Mouse (Mus musculus) embryo, embryonic 11 days (tissue): ENCODE results near the gene Gjb6.
A peak's percentile ranks its signal among the peaks of the same experiment; 100 is the strongest.

Source experiments
- DNase-seq: peaks from one replicate; pipeline ENCODE4 v3.0.0-alpha.2; 2015

The Gjb6 gene

GRCm38 (mm10) chr14:57133161-57133661 is at the start of gene Gjb6:
TSS of gene Gjb6 (minus strand) at chr14:57133611.
- no peak for DNase-seq

DNA sequence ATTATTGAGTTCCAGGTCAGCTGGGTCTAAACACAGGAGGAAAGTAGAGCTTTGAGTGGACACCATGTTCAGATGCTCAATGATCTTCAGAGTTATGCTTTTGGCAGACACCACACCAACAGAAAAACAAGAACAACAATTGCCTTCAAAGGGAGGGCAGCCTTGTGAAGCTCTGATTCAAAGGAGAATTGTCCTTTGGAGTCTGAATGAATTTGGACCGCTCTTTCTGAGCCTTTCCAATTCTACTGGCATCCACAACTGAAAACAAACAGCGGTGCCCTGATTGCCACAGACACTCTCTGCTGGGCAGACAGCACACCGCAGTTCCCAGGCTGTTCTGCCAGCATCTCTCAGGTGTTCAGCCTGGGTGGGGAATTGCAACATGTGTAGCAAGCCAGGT is 32.1 kb upstream of the Gjb6 start:
- no peak for DNase-seq

DNA sequence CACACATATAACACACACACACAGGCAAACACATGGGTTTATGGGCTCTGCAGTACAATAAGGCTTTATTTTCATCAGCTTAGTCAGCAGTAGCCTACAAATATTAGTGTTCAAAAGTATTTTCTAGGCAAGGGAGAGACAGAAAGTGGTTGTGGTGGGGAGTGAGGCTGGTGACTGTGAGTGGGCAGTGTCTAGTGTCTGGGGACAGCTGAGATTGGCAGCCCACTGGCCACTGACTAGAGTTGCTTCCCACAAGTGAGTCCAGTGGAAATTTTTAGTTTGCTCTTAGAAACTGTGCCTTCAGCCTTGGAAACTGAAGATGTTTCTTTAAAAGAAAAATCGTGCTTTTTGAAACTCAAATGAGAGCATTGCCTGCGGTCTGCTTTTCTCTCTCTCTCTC is 28.4 kb upstream of the Gjb6 start:
- no peak for DNase-seq

DNA sequence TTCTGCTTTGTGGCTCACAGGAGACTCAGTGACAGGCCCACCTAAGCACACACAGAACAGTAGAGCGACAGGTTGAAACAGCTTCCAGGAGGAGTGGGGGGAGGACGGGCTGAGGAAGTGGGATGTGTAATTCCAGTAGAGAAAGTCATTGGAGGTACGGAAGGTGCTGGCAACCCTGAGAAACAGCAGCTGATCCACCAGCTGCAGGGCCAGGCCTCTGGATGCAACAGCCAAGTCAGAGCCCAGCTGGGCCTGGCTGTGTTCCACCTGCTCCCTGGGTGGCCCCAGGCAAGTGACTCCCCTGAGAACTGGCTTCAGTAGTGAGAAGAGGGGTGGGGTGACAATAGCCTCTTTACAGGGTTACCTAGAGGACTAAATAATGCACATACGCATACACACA is 27.8 kb upstream of the Gjb6 start:
- peak; percentile 18 for DNase-seq

DNA sequence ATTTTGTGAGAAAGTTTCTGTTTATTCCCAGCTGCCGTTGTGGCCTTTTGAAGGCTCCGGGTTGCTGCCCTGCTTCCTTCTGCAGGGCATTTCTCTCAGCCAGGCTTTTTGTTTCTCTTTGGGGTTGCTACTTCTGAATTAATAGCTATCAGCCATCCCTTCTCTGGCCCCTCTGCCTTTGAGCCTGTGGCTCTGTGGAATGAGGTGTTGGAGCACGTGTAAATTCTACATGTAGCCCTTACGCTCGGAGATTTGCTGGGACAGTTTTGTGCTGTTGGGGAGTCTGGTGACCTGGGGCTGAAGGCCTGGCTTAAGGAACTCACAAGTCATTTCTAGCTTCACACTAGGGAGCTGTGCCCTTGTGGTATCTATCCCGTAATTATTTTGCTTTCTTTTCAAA is 21.5 kb upstream of the Gjb6 start:
- DNase-seq = no peak

- DNase-seq = no peak
Measured at GRCm38 (mm10) chr14:57145741-57146140, 12.3 kb upstream of the Gjb6 start.

GRCm38 (mm10) chr14:57135265-57135664 is 1.9 kb upstream of the Gjb6 start:
- DNase-seq = no peak

- no peak for DNase-seq
Measured at GRCm38 (mm10) chr14:57127383-57127782, 6.0 kb downstream of the Gjb6 start.

DNA sequence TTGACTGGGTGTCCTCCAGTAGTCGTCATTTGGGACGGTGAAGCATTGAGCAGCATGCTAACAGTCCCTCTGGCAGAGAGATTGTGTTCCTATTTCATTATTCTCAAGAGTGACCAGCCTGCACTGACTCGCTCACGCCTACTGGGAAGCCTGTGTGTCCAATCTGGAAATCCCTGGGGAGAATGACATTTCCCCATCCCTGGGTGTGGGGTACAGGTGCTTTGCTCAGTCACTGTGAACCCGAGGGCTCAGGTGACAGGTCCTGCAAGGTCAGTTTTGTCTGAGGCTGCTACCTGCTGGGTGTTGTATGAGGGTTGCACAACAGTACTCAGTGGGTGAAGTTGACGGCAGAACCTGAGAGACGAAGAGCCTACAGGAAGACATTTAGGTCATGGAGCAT is 11.1 kb downstream of the Gjb6 start:
- DNase-seq = no peak

DNA sequence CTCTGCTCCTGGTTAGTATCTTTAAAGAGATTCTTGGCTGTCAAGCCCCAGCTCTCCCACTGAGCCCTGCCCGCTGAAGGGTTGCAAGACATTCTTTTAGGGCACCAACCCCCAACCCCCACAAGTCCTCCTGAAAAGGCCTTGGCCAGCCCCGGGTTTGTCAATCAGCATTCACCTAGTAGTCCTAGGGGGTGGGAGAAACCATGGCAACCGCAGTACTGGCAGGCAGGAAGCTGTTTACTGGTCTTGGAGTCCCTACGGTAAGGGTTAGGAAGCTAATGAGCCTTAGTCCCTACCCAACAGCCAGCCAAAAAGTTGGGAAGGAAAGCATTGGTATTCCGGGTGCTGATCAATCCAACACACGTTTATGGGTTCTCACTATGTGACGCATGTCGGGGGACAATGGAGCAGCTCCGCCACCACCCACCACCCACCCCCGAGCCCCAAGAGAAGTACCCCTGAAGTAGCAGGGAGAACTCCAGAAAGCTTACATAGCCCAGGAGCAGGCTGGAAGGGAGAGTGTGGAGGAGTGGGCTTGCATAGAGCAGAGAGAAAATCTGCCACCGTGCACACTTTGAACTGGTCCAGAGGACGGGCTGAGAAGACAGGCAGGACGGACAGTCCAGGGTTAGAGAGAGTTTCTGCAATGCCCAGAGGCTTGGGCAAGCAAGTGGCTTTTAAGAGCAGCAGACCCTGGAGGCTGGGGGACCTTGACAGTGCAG is 17.4 kb downstream of the Gjb6 start, which contains the start of gene Gm4491:
TSS of gene Gm4491 (minus strand) at position 61 of the 722 bp plus-strand sequence.
- peak; percentile 65 for DNase-seq

GRCm38 (mm10) chr14:57109194-57109593 is 24.2 kb downstream of the Gjb6 start:
- DNase-seq = peak; percentile 68

DNA sequence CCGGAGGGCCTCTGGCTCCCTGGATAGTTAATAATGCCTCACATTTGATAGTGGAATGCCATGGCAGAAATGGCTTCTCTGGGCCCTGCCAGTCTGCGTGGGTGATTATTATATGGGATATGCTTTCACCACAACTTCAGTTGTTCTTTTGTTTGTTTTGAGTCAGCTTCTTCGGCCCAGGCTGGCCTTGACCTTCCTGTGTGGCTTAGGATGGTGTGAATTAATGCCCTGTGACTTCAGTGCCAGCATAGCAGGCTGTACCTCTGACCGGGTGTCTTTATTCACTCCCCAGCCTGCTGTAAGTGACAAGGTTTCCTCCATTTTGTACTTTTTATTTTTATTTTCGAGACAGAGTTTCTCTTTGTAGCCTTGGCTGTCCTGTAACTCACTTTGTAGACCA is 25.5 kb downstream of the Gjb6 start:
- no peak for DNase-seq

DNA sequence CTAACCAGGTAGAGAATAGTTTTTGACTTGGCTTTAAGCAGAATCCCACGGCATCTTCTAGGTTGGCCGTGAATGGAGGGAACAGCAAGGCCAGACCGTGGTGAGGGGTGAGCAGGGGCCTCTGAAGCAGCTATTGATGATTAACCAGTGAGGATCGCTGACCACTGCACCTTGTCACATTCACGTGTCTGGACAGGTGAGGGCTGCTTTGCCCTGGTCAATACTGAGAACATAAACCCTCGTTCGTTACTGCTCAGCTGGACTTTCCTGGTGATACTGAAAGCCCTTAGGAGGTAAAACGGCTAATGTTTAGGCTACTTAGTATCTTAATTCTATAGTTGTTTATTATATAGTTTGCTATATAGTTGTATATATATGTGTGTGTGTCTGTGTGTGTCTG is 26.3 kb downstream of the Gjb6 start:
- DNase-seq = no peak

DNA sequence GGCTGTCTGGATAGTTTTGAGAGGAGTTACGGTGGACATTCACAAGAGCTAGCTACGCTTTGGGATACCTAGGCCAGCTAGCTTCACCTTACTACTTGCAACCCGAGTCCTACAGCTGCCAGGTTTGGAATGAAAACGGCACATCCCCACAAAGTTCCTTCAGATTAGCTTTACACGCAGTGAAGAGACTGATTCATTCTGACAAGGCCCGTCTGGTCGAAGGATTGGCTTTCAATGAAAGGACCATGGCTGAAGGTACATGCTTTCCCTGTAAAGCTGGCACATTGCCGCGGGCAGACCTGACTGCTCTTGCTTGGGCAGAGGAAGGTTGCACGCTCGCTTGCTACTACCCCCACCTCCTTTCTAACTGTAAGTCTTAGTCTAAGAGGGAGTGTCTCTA is 27.7 kb downstream of the Gjb6 start:
- no peak for DNase-seq

DNA sequence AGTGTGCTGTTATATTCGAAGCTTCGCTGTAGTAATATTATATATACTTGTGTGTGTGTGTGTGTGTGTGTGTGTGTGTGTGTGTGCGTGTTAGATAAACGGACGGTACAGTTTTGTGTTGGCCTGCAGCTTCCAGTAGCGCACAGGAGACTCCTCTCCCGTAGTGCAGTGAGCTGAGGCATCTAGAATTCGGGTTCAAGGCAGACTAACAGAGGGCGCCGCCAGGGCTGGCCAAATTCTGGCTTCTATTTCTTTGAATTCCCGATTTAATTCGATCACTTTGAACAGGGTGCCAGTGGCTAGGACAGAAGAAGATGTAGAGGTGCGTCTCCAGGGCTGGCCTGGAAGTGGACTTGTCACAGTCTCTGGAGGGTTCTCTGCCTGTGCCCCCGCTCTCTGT is 28.3 kb downstream of the Gjb6 start:
- no peak for DNase-seq

- peak; percentile 73 for DNase-seq
Measured at GRCm38 (mm10) chr14:57104106-57105023, 29.0 kb downstream of the Gjb6 start, which contains the start of gene Gjb2. TSS of gene Gjb2 (minus strand) at chr14:57104702.

- no peak for DNase-seq
Measured at GRCm38 (mm10) chr14:57103711-57104105, 29.7 kb downstream of the Gjb6 start.

DNA sequence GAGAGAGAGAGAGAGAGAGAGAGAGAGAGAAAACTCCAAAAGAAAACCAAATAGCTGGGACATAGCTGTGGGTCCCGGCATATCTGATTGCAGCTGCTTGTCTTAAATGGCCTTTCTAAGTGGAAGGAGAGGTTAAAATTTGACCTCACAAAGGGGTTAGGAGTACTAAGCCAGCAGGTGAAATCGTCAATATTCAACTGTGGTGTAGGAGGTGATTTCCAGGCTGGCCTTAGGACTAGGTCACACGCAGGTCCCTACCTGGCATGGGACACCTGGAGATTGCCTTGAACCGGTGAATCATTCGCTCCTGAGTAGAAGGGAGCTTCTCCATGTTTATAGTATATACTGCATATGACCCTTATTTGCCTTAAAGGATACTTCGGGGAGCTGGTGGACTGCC is 30.3 kb downstream of the Gjb6 start:
- DNase-seq = no peak

- no peak for DNase-seq
Measured at GRCm38 (mm10) chr14:57101623-57102022, 31.8 kb downstream of the Gjb6 start.

DNA sequence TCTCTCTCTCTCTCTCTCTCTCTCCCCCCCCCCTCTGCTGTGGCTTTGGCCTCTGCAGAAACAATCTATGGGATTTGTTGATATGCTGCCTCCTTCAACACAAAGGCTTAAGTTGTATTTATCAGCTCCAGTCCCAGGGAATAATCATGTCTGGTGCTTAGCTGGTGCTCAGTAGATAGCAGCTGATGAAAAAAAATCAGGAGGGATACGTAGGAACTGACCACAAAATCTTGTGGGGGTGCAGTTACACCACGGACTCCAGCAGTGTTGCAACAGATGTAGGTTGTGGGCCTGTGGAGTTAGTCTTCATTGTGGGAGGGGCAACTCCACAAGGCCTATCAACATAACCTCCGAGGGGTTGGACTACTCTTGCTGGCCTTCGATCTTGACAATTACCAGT is 37.6 kb downstream of the Gjb6 start:
- DNase-seq = no peak

DNA sequence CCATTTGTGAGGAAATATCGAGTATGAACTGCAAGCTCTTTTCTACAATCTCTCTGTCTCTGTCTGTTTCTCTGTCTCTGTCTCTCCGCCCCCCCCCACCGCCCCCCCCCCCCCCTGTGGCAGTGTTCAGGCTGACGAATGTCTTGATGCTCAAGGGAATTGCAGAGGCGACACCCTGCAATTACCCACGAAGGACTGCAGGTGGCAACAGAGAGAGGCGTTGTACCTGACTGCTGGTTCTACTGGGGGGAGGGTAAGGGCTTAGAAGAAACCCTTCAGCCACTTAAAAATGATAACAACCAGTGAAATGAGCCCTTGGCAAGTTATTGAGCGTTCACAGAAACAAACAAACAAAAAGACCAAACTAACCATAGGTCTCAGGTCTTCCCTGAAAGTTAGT is 40.4 kb downstream of the Gjb6 start:
- DNase-seq = peak; percentile 69

- DNase-seq = no peak
Measured at GRCm38 (mm10) chr14:57090001-57090400, 43.4 kb downstream of the Gjb6 start.

DNA sequence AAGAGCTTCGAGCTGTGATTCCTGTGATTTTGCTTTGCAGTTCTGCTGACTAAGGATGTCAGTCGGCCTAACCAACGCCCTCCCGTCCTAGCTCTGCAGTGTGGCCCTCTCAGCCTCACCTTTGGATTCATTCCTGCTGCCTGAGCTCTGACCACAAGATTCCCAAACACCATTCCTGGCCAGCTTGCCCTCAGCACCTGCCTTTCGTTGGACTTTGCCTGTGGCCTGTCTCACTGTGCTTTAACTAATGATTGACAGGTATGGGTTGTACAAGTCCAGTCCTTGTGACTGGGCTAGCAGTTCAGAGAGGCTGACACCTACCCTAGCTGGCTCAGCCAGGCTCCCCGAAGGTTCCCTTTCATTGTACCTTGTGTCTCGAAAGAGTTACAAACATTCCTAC is 44.3 kb downstream of the Gjb6 start:
- no peak for DNase-seq

GRCm38 (mm10) chr14:57084180-57084668 is 49.2 kb downstream of the Gjb6 start:
- no peak for DNase-seq
